ENCODE assay signal across 20 mouse cellular contexts in the genomic region with DNA sequence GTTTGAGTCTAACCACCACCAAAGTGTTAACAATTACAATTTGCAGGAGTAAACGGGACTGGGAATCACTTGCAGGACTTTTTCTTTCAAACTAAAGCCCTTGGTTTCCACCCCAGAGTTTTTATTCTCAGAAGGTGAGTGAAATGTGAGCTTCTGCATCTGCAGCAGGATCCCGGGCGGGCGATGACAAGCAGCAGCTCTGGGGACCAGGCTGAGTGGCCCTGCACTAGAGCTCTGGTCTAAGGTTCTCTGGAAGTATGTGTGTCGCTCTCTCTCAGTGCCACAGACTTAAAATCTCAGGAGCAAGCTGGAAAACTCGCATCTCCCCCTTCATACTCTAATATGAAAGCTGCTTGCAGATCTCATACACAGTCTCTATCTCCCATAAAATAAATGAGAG. TPM values are rescaled to one million over a fixed set of nuclear protein-coding genes. Genes with fewer than 3 reads are reported as not detected.
"Had no signal": no experiment of that assay in that cellular context is flagged by ENCODE, and none has a peak within 500 bp of the region (broad histone marks: within the 10 kb centered on the region; RNA-seq: fewer than 3 reads in every experiment).

No protein-coding gene starts in this region.

- H3K4me1 ChIP-seq: midbrain, embryonic 10.5 days; midbrain, embryonic 12.5 days; neural tube, embryonic 13.5 days; neural tube, embryonic 15.5 days; stomach, embryonic 15.5 days had no signal

- H3K9ac ChIP-seq: lung, embryonic 14.5 days; midbrain, embryonic 12.5 days; neural tube, embryonic 13.5 days; neural tube, embryonic 15.5 days; stomach, embryonic 15.5 days had no signal

- H3K9me3 ChIP-seq: midbrain, embryonic 10.5 days; midbrain, embryonic 12.5 days; neural tube, embryonic 13.5 days; neural tube, embryonic 15.5 days; stomach, embryonic 15.5 days had no signal

- H3K4me2 ChIP-seq: lung, embryonic 14.5 days; midbrain, embryonic 12.5 days; neural tube, embryonic 13.5 days; neural tube, embryonic 15.5 days; stomach, embryonic 15.5 days had no signal

- H3K36me3 ChIP-seq: midbrain, embryonic 10.5 days; midbrain, embryonic 12.5 days; neural tube, embryonic 13.5 days; neural tube, embryonic 15.5 days; stomach, embryonic 15.5 days had no signal

- ATAC-seq: midbrain, embryonic 16.5 days had no signal

- H3K4me3 ChIP-seq: midbrain, embryonic 10.5 days; midbrain, embryonic 12.5 days; myocyte; neural tube, embryonic 13.5 days; neural tube, embryonic 15.5 days; stomach, embryonic 15.5 days had no signal

- H3K27ac ChIP-seq: midbrain, embryonic 10.5 days; midbrain, embryonic 12.5 days; neural tube, embryonic 13.5 days; neural tube, embryonic 15.5 days; stomach, embryonic 15.5 days; stomach, postnatal 0 days had no signal

- H3K27me3 ChIP-seq: midbrain, embryonic 12.5 days; neural tube, embryonic 13.5 days; neural tube, embryonic 15.5 days; stomach, embryonic 15.5 days had no signal

- DNase-seq: lung, adult 18-20 months; lung, postnatal 4 days; midbrain, embryonic 14.5 days; retina, postnatal 1 day; right cerebral cortex, adult 18-20 months; right cerebral cortex, postnatal 25 days; thymus, postnatal 25 days; thymus, postnatal 4 days had no signal

RNA-seq across cellular contexts. Expression of a gene that starts 15.8 kb away (rescaled TPM):
- polyA plus RNA-seq: liver, embryonic 16.5 days; spleen, adult 2 months; testis, adult 2 months had no signal
